Mouse (Mus musculus): Measurements from ENCODE around the gene Mrpl33. TPM values are rescaled to one million over a fixed set of nuclear protein-coding genes. Genes with fewer than 3 reads are reported as not detected.

Mrpl33 gene
- polyA plus RNA-seq, 1 experiment from 2014 or later = 288 TPM

- H3K9me3 ChIP-seq (ENCODE audit: control insufficient read depth, low read length) = no peaks in the 10 kb centered on the region
- no peaks in the 10 kb centered on the region for H3K27me3 ChIP-seq (replicated peaks; ENCODE audit: control insufficient read depth, insufficient read depth, low read length)
- peak overlapping the region; percentile 27; the same call in 1 of the 2 replicates for H3K27ac ChIP-seq (ENCODE audit: low read length)
- no peaks in the 10 kb centered on the region for H3K36me3 ChIP-seq (ENCODE audit: control insufficient read depth, insufficient read depth, low read length)
- peak overlapping the region; percentile 32 for H3K9ac ChIP-seq (ENCODE audit: low read depth, low read length)
- 80% methylated on average over 1 of the region's 1 CpGs for WGBS
- no peak overlapping the region for H3K4me2 ChIP-seq (ENCODE audit: low read depth, low read length)
- peak; percentile 88 for ATAC-seq
- peaks cover 7% of the 10 kb centered on the region for H3K4me1 ChIP-seq (ENCODE audit: control insufficient read depth, insufficient read depth, low read length)
- no peak overlapping the region for H3K4me3 ChIP-seq (ENCODE audit: low read length)
Measured at GRCm38 (mm10) chr5:31602377-31602776, 5.6 kb downstream of the Mrpl33 start.

- ATAC-seq = no peak
- no peak overlapping the region for H3K4me3 ChIP-seq (ENCODE audit: low read length)
- 67% methylated on average over 6 of the region's 6 CpGs for WGBS
Measured at GRCm38 (mm10) chr5:31603766-31604165, 7.0 kb downstream of the Mrpl33 start.

GRCm38 (mm10) chr5:31606151-31606550 lies 9.4 kb downstream of the Mrpl33 start:
- Histone ChIP-seq H3K4me2 (ENCODE audit: low read depth, low read length) (no peak overlapping the region), H3K4me3 (ENCODE audit: low read length) (no peak overlapping the region), H3K36me3 (ENCODE audit: control insufficient read depth, insufficient read depth, low read length) (no peaks in the 10 kb centered on the region), H3K27me3 (replicated peaks; ENCODE audit: control insufficient read depth, insufficient read depth, low read length) (no peaks in the 10 kb centered on the region), H3K9ac (ENCODE audit: low read depth, low read length) (no peak overlapping the region), H3K9me3 (ENCODE audit: control insufficient read depth, low read length) (no peaks in the 10 kb centered on the region), H3K27ac (ENCODE audit: low read length) (no peak overlapping the region), H3K4me1 (ENCODE audit: control insufficient read depth, insufficient read depth, low read length) (peaks cover 9% of the 10 kb centered on the region)
- ATAC-seq = no peak
- 51% methylated on average over 3 of the region's 3 CpGs for WGBS

More at GRCm38 (mm10) chr5:31603766-31604165, 7.0 kb downstream of the Mrpl33 start:
- Histone ChIP-seq H3K27me3 (replicated peaks; ENCODE audit: control insufficient read depth, insufficient read depth, low read length) (no peaks in the 10 kb centered on the region), H3K27ac (ENCODE audit: low read length) (no peak overlapping the region), H3K4me1 (ENCODE audit: control insufficient read depth, insufficient read depth, low read length) (peaks cover 9% of the 10 kb centered on the region), H3K9ac (ENCODE audit: low read depth, low read length) (no peak overlapping the region), H3K9me3 (ENCODE audit: control insufficient read depth, low read length) (no peaks in the 10 kb centered on the region), H3K36me3 (ENCODE audit: control insufficient read depth, insufficient read depth, low read length) (no peaks in the 10 kb centered on the region), H3K4me2 (ENCODE audit: low read depth, low read length) (no peak overlapping the region)

- Histone ChIP-seq H3K9ac (ENCODE audit: low read depth, low read length) (no peak overlapping the region), H3K36me3 (ENCODE audit: control insufficient read depth, insufficient read depth, low read length) (no peaks in the 10 kb centered on the region), H3K4me3 (ENCODE audit: low read length) (no peak overlapping the region), H3K27ac (ENCODE audit: low read length) (no peak overlapping the region), H3K27me3 (replicated peaks; ENCODE audit: control insufficient read depth, insufficient read depth, low read length) (no peaks in the 10 kb centered on the region), H3K4me2 (ENCODE audit: low read depth, low read length) (no peak overlapping the region), H3K9me3 (ENCODE audit: control insufficient read depth, low read length) (no peaks in the 10 kb centered on the region), H3K4me1 (ENCODE audit: control insufficient read depth, insufficient read depth, low read length) (peaks cover 9% of the 10 kb centered on the region)
- peak; percentile 27; the same call in 1 of the 2 replicates for ATAC-seq
- 59% methylated on average over 13 of the region's 13 CpGs for WGBS
Measured at GRCm38 (mm10) chr5:31610376-31611086, 13.8 kb downstream of the Mrpl33 start.

GRCm38 (mm10) chr5:31611186-31611585 lies 14.5 kb downstream of the Mrpl33 start:
- Histone ChIP-seq H3K4me1 (ENCODE audit: control insufficient read depth, insufficient read depth, low read length) (peaks cover 9% of the 10 kb centered on the region), H3K4me3 (ENCODE audit: low read length) (no peak overlapping the region), H3K9me3 (ENCODE audit: control insufficient read depth, low read length) (no peaks in the 10 kb centered on the region), H3K36me3 (ENCODE audit: control insufficient read depth, insufficient read depth, low read length) (peaks cover 3% of the 10 kb centered on the region; the same call in 1 of the 2 replicates), H3K27me3 (replicated peaks; ENCODE audit: control insufficient read depth, insufficient read depth, low read length) (no peaks in the 10 kb centered on the region), H3K27ac (ENCODE audit: low read length) (no peak overlapping the region), H3K4me2 (ENCODE audit: low read depth, low read length) (no peak overlapping the region), H3K9ac (ENCODE audit: low read depth, low read length) (no peak overlapping the region)
- WGBS = 93% methylated on average over 1 of the region's 1 CpGs
- no peak for ATAC-seq

GRCm38 (mm10) chr5:31613852-31614286 lies 17.1 kb downstream of the Mrpl33 start:
- under 1% methylated on average over 37 of the region's 37 CpGs for WGBS
- peak overlapping the region; percentile 97 for H3K27ac ChIP-seq (ENCODE audit: low read length)
- peak overlapping the region; percentile 84 for H3K4me3 ChIP-seq (ENCODE audit: low read length)
- peaks cover 7% of the 10 kb centered on the region for H3K4me1 ChIP-seq (ENCODE audit: control insufficient read depth, insufficient read depth, low read length)
- no peaks in the 10 kb centered on the region for H3K9me3 ChIP-seq (ENCODE audit: control insufficient read depth, low read length)
- H3K27me3 ChIP-seq (replicated peaks; ENCODE audit: control insufficient read depth, insufficient read depth, low read length) = no peaks in the 10 kb centered on the region
- peak overlapping the region; percentile 90 for H3K9ac ChIP-seq (ENCODE audit: low read depth, low read length)
- peak overlapping the region; percentile 55 for H3K4me2 ChIP-seq (ENCODE audit: low read depth, low read length)
- ATAC-seq = peak; percentile 95
- peaks cover 10% of the 10 kb centered on the region; the same call in 1 of the 2 replicates for H3K36me3 ChIP-seq (ENCODE audit: control insufficient read depth, insufficient read depth, low read length)

GRCm38 (mm10) chr5:31614339-31615025 lies 17.7 kb downstream of the Mrpl33 start:
- WGBS = 51% methylated on average over 6 of the region's 6 CpGs
- H3K4me1 ChIP-seq (ENCODE audit: control insufficient read depth, insufficient read depth, low read length) = peaks cover 7% of the 10 kb centered on the region
- no peaks in the 10 kb centered on the region for H3K9me3 ChIP-seq (ENCODE audit: control insufficient read depth, low read length)
- peak overlapping the region; percentile 55 for H3K4me2 ChIP-seq (ENCODE audit: low read depth, low read length)
- H3K4me3 ChIP-seq (ENCODE audit: low read length) = peak overlapping the region; percentile 84
- peaks cover 16% of the 10 kb centered on the region; the same call in 1 of the 2 replicates for H3K36me3 ChIP-seq (ENCODE audit: control insufficient read depth, insufficient read depth, low read length)
- peak overlapping the region; percentile 90 for H3K9ac ChIP-seq (ENCODE audit: low read depth, low read length)
- ATAC-seq = no peak
- peak overlapping the region; percentile 97; the same call in 1 of the 2 replicates for H3K27ac ChIP-seq (ENCODE audit: low read length)
- no peaks in the 10 kb centered on the region for H3K27me3 ChIP-seq (replicated peaks; ENCODE audit: control insufficient read depth, insufficient read depth, low read length)

GRCm38 (mm10) chr5:31620326-31620725 lies 23.6 kb downstream of the Mrpl33 start:
- 94% methylated on average over 3 of the region's 3 CpGs for WGBS
- Histone ChIP-seq H3K36me3 (ENCODE audit: control insufficient read depth, insufficient read depth, low read length) (peaks cover 16% of the 10 kb centered on the region; the same call in 1 of the 2 replicates), H3K9ac (ENCODE audit: low read depth, low read length) (no peak overlapping the region), H3K4me1 (ENCODE audit: control insufficient read depth, insufficient read depth, low read length) (no peaks in the 10 kb centered on the region), H3K9me3 (ENCODE audit: control insufficient read depth, low read length) (no peaks in the 10 kb centered on the region), H3K4me2 (ENCODE audit: low read depth, low read length) (no peak overlapping the region), H3K4me3 (ENCODE audit: low read length) (no peak overlapping the region), H3K27ac (ENCODE audit: low read length) (no peak overlapping the region), H3K27me3 (replicated peaks; ENCODE audit: control insufficient read depth, insufficient read depth, low read length) (no peaks in the 10 kb centered on the region)
- no peak for ATAC-seq

GRCm38 (mm10) chr5:31627117-31627516 lies 30.4 kb downstream of the Mrpl33 start:
- H3K36me3 ChIP-seq (ENCODE audit: control insufficient read depth, insufficient read depth, low read length) = no peaks in the 10 kb centered on the region
- no peak for ATAC-seq
- WGBS = 37% methylated on average over 3 of the region's 3 CpGs
- peaks cover 4% of the 10 kb centered on the region; the same call in 1 of the 2 replicates for H3K4me1 ChIP-seq (ENCODE audit: control insufficient read depth, insufficient read depth, low read length)
- no peak overlapping the region for H3K4me2 ChIP-seq (ENCODE audit: low read depth, low read length)
- H3K27me3 ChIP-seq (replicated peaks; ENCODE audit: control insufficient read depth, insufficient read depth, low read length) = no peaks in the 10 kb centered on the region
- no peaks in the 10 kb centered on the region for H3K9me3 ChIP-seq (ENCODE audit: control insufficient read depth, low read length)
- no peak overlapping the region for H3K9ac ChIP-seq (ENCODE audit: low read depth, low read length)
- H3K27ac ChIP-seq (ENCODE audit: low read length) = no peak overlapping the region
- H3K4me3 ChIP-seq (ENCODE audit: low read length) = no peak overlapping the region
